ENCODE assay signal across 8 mouse cellular contexts in the genomic region with DNA sequence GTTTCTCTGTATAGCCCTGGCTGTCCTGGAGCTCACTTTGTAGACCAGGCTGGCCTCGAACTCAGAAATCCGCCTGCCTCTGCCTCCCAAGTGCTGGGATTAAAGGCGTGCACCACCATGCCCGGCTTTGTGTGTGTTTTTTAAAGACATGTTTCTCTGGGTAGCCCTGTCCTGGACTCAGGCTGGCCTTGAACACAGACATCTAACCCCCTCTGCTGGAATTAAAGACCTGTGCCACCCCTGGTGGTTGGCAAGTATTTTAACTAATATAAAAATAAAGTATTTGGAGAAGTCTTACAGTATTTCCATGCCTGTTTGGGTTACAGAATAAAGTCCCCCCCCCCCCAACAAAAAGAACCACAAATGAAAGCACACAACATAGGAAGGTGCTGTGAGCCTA. TPM values are rescaled to one million over a fixed set of nuclear protein-coding genes. Genes with fewer than 3 reads are reported as not detected.
DNase-seq lines count a peak whose midpoint lies in the region; ATAC-seq and TF ChIP-seq lines count a peak whose summit lies in the region.
"Not testable (repeated sequence)": the region's sequence is repeated elsewhere in the genome, so short reads cannot be mapped to it uniquely, and the experiment has no call there.

No protein-coding gene starts in this region.

- 0 out of 2 replicates have a peak, but pooled peaks have one; percentile 23 for ATAC-seq in megakaryocyte progenitor cell, adult 5-6 weeks (replicated peaks; ENCODE audit: poor library complexity)

- DNase-seq in 3T3-L1 (ENCODE audit: low read depth, low spot score), result peak; percentile 21
- DNase-seq in B cell, adult 2 months, result peak; percentile 44 to 46
- peak; percentile 42 for DNase-seq in CD4-positive, CD25-positive, alpha-beta regulatory T cell, adult 2 months (ENCODE audit: low read depth, low spot score)
- peak; percentile 34 for DNase-seq in T-cell, adult 2 months (ENCODE audit: low spot score)
- DNase-seq in induced T-regulatory cell, adult 2 months (ENCODE audit: low read depth), result peak; percentile 45
- DNase-seq in layer of hippocampus, adult 2 months (ENCODE audit: low spot score in 2 of 2), result not testable (repeated sequence)
- DNase-seq in splenic B cell, adult 2 months (ENCODE audit: low read depth, low spot score), result peak; percentile 54

- not testable (repeated sequence) for H3K27me3 ChIP-seq in splenic B cell, adult 2 months (ENCODE audit: control insufficient read depth, insufficient read depth, low read length, poor library complexity, severe bottlenecking)

- not testable (repeated sequence) for H3K36me3 ChIP-seq in splenic B cell, adult 2 months (ENCODE audit: control insufficient read depth, insufficient read depth, low read length, poor library complexity, severe bottlenecking)

- not testable (repeated sequence) for H3K27ac ChIP-seq in layer of hippocampus, adult 2 months

- 0 out of 2 replicates have a peak, but pooled peaks have one; percentile 3 for TF ChIP-seq CTCF in layer of hippocampus, adult 2 months (conservative IDR thresholded peaks at IDR 0.05)

- H3K4me3 ChIP-seq in layer of hippocampus, adult 2 months, result not testable (repeated sequence)

RNA-seq across cellular contexts. Expression of a gene that starts 5.7 kb away (rescaled TPM):
- 100 to 1,000 TPM; 173 to 175 TPM for total RNA-seq in layer of hippocampus, adult 2 months (2021)
- 46.9 and 55.3 TPM in 2 replicates for total RNA-seq in megakaryocyte progenitor cell, adult 5-6 weeks (2015)
- total RNA-seq in megakaryocyte progenitor cell, adult 5-6 weeks (2017), result 50.9 and 65.1 TPM in 2 replicates
